Mouse (Mus musculus) intestine, postnatal 0 days (tissue): ENCODE results near the gene Mrgpra9. TPM values are rescaled to one million over a fixed set of nuclear protein-coding genes. Genes with fewer than 3 reads are reported as not detected.
"Not testable (repeated sequence)": the region's sequence is repeated elsewhere in the genome, so short reads cannot be mapped to it uniquely, and the experiment has no call there.

ENCODE experiments used
- ATAC-seq: fragments of 200-750 bp; cut with Nextera tagmentation; 2 replicates; pipeline ENCODE4 v1.8.0; 2017; ENCODE audit warnings: mild to moderate bottlenecking, moderate TSS enrichment, moderate library complexity
- H3K27ac ChIP-seq: fragments of 300-500 bp; sonication (generic); 2 replicates; pipeline ENCODE4 v1.5.1; 2014; ENCODE audit warnings: mild to moderate bottlenecking, low read depth, low read length, moderate library complexity
- H3K27me3 ChIP-seq: fragments of 300-500 bp; sonication (generic); replicated peaks from 2 replicates; pipeline ENCODE4 v1.6.1; 2014; ENCODE audit warnings: low read length, mixed read lengths; ENCODE audit not compliant: control insufficient read depth, insufficient read depth
- H3K36me3 ChIP-seq: fragments of 300-500 bp; sonication (generic); 2 replicates; pipeline ENCODE4 v1.6.1; 2014; ENCODE audit warnings: mild to moderate bottlenecking, moderate library complexity; ENCODE audit not compliant: control insufficient read depth, insufficient read depth
- H3K4me1 ChIP-seq: fragments of 300-500 bp; sonication (generic); replicated peaks from 2 replicates; pipeline ENCODE4 v1.6.1; 2014; ENCODE audit warnings: antibody characterized with exemption, low read length, mixed read lengths; ENCODE audit not compliant: control insufficient read depth, insufficient read depth
- H3K4me2 ChIP-seq: fragments of 300-500 bp; sonication (generic); replicated peaks from 2 replicates; pipeline ENCODE4 v1.6.1; 2014; ENCODE audit warnings: low read depth, mild to moderate bottlenecking, moderate library complexity
- H3K4me3 ChIP-seq: fragments of 300-500 bp; sonication (generic); 2 replicates; pipeline ENCODE4 v1.5.1; 2014; ENCODE audit warnings: low read depth, low read length
- H3K9ac ChIP-seq: fragments of 300-500 bp; sonication (generic); 2 replicates; pipeline ENCODE4 v1.6.1; 2014; ENCODE audit warnings: mild to moderate bottlenecking, low read depth, low read length
- H3K9me3 ChIP-seq: fragments of 300-500 bp; sonication (generic); 2 replicates; pipeline ENCODE4 v1.6.1; 2016; ENCODE audit warnings: mixed run types; ENCODE audit not compliant: control insufficient read depth
- CTCF ChIP-seq: sonication (generic); IDR thresholded peaks from 2 replicates; pipeline ENCODE4 v1.5.1; 2016; ENCODE audit warnings: low read depth, mild to moderate bottlenecking, control low read depth, antibody characterized with exemption, moderate library complexity
- WGBS: fragments of 180-500 bp; shearing (Covaris S2); extraction: QIAGEN DNeasy Blood & Tissue Kit; methylation state at CpG from one replicate; pipeline ENCODE4 v1.1.7; 2014; 5-methylcytosine and 5-hydroxymethylcytosine counted together
- polyA plus RNA-seq: library from polyadenylated mRNA; unstranded; fragments of >200 nt; fragmentation: Nextera tagmentation; extraction: Ambion mirVana; gene quantifications from 2 replicates; pipeline ENCODE4 v1.2.1, GENCODE M21; 2015

Mrgpra9 gene
- polyA plus RNA-seq, result not detected in 2 replicates

DNA sequence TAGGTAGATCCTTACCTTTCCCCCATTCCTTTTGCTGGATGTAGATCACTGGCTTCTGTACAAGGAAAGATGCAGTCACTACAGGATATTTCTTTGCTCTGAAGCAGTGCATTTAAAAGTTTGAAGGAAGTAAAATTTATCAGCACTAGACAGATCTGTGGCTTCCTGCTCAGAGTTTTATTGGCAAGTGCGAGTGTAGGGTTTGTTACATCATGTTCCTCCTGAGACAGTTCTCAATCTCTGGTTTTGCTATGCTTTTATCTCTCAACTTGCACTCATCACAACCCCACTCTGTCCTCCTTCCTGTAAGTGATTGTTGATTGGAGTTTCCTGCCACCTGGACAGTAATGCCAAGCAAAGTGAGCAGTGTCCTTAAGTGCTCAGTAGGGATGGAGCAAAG lies at the start of gene Mrgpra9:
Mrgpra9 (minus strand) TSS at position 79 of the 400 bp plus-strand sequence.
- Histone ChIP-seq H3K9ac (no peak within 1 kb of the TSS), H3K4me2 (no peak within 1 kb of the TSS), H3K4me3 (no peak within 1 kb of the TSS), H3K36me3 (no peaks in the 10 kb centered on the region), H3K9me3 (no peaks in the 10 kb centered on the region), H3K27me3 (no peaks in the 10 kb centered on the region), H3K4me1 (no peaks in the 10 kb centered on the region), H3K27ac (no peak within 1 kb of the TSS)
- no peak for ATAC-seq
- no peak for TF ChIP-seq CTCF
- WGBS, result 50% methylated on average over 1 of the region's 1 CpGs

DNA sequence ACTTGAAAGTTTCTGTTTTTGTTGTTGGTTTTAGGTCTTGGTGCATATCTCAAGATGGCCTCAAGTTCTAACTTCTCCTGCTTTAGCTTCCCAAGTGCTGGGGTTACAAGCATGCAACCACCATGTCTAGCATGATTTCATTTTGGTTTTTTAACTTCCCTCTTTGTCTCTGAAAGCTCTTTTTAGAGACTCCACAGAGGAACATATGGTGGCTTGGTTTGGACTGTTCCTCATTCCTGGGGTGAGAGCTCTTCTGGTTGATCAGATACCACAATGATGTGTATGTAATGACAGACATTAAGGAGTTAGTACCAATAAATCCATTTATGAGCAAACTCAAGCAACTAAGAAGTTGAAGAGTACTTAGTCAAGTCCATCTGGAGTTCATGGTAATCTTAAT lies 47.0 kb upstream of the Mrgpra9 start:
- H3K9me3 ChIP-seq, H3K4me3 ChIP-seq, H3K27ac ChIP-seq, H3K27me3 ChIP-seq, ATAC-seq, H3K36me3 ChIP-seq, H3K4me1 ChIP-seq, H3K9ac ChIP-seq, H3K4me2 ChIP-seq: not testable (repeated sequence)

DNA sequence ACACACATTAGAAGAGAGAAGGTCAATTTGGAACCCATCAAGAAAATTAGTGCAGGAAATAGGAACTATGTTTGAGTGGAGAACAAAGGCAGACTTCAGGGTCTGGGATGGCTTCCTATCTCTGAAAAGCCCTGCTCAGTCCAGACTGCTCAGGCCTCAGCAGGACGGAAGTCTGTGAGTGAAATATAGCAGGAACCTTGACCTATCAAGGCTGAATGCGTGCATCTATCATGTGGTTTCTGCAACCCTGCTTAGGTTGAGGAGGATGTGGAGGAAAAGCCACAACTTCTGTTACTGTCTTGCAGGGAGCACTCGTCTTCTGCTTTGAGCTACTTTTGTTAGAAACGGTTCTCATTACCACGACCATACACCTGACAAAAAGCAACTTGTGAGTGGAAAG lies 18.9 kb upstream of the Mrgpra9 start:
- H3K4me3 ChIP-seq, H3K9ac ChIP-seq, H3K27me3 ChIP-seq, H3K9me3 ChIP-seq, ATAC-seq, H3K4me2 ChIP-seq, H3K4me1 ChIP-seq, H3K27ac ChIP-seq, H3K36me3 ChIP-seq: not testable (repeated sequence)
- 85% methylated on average over 5 of the region's 5 CpGs for WGBS

DNA sequence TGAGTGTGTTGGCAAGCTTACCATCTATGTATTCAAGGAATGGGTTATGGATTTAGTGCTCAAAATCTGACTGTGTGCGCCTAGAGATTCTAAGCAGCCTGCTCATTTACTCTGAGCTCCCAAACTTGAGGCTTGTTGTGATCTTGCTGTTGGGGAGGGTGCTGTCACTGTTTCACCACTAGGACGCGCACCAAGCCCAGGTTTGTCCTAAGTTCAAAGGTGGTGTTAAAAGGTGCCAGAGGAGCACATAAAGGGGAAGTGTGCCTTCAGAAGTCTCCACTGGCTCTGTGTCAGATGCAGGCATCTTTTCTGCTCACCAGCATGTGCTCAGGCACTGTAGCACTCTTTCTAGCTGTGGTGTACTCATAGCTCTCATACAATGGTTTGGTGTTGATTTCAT lies 8.0 kb downstream of the Mrgpra9 start:
- ATAC-seq, result no peak
- TF ChIP-seq CTCF, result no peak
- WGBS, result 70% methylated on average over 3 of the region's 3 CpGs
- no peaks in the 10 kb centered on the region for H3K4me1 ChIP-seq
- H3K27me3 ChIP-seq, result no peaks in the 10 kb centered on the region
- H3K9ac ChIP-seq, result no peak overlapping the region
- H3K36me3 ChIP-seq, result no peaks in the 10 kb centered on the region
- no peaks in the 10 kb centered on the region for H3K9me3 ChIP-seq
- H3K4me2 ChIP-seq, result no peak overlapping the region
- no peak overlapping the region for H3K27ac ChIP-seq
- no peak overlapping the region for H3K4me3 ChIP-seq

DNA sequence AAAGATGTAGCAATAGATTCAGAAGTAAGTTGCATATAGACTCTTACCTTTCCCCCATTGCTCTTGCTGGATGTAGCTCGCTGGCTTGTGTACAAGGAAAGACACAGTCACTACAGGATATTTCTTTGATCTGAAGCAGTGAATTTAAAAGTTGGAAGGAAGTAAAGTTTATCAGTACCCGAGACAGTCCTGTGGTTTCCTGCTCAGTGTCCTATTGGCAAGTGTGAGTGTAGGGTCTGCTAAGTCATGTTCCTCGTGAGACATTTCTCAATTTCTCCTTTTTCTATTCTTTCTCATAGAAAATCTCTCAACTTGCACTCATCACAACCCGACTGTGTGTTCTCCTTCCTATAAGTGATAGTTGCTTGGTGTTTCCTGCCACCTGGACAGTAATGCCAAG lies 47.8 kb downstream of the Mrgpra9 start, which contains the start of gene Mrgpra6:
Mrgpra6 (minus strand) TSS at position 91 of the 400 bp plus-strand sequence.
- no peaks in the 10 kb centered on the region for H3K36me3 ChIP-seq
- H3K9me3 ChIP-seq, result no peaks in the 10 kb centered on the region
- no peaks in the 10 kb centered on the region for H3K27me3 ChIP-seq
- no peak within 1 kb of the TSS for H3K4me2 ChIP-seq
- H3K9ac ChIP-seq, result no peak within 1 kb of the TSS
- H3K4me3 ChIP-seq, result no peak within 1 kb of the TSS
- ATAC-seq, result no peak
- TF ChIP-seq CTCF, result no peak
- H3K4me1 ChIP-seq, result no peaks in the 10 kb centered on the region
- no peak within 1 kb of the TSS for H3K27ac ChIP-seq
- WGBS, result 66% methylated on average over 4 of the region's 4 CpGs

DNA sequence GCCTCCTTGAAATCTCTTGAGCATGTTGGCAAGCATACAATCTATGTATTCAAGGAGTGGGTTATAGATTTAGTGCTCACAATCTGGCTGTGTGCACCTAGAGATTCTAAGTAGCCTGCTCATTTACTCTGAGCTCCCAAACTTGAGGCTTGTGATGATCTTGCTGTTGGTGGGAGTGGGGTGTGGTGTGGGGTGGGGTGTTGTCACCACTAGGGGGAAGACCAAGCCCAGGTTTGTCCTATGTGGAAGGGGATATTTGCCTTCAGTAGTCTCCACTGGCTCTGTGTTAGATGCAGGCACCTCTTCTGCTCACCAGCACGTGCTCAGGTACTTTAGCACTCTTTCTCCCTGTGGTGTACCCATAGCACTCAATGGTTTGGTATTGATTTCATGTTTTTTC lies 57.4 kb downstream of the Mrgpra9 start:
- Histone ChIP-seq H3K27me3 (no peaks in the 10 kb centered on the region), H3K27ac (no peak overlapping the region), H3K4me2 (no peak overlapping the region), H3K9me3 (no peaks in the 10 kb centered on the region), H3K36me3 (no peaks in the 10 kb centered on the region), H3K4me1 (no peaks in the 10 kb centered on the region), H3K9ac (no peak overlapping the region), H3K4me3 (no peak overlapping the region)
- ATAC-seq, result no peak
- no peak for TF ChIP-seq CTCF
- 38% methylated on average over 1 of the region's 1 CpGs for WGBS

Other genes with a start within 250 kb of the Mrgpra9 start
- 8.0 and 10.3 TPM in 2 replicates for gene Spty2d1, start 244.4 kb downstream of the Mrgpra9 start, polyA plus RNA-seq
- 43.8 and 48.0 TPM in 2 replicates for gene Tmem86a, start 202.2 kb downstream of the Mrgpra9 start, polyA plus RNA-seq
- gene Ptpn5, start 119.2 kb downstream of the Mrgpra9 start, polyA plus RNA-seq, result 0.48 and 0.69 TPM in 2 replicates
- not detected in 2 replicates for gene Mrgpra6, start 47.9 kb downstream of the Mrgpra9 start, polyA plus RNA-seq
- gene Mrgpra1, start 101.4 kb upstream of the Mrgpra9 start, polyA plus RNA-seq, result not detected in 2 replicates
- gene Mrgpra2a, start 199.3 kb upstream of the Mrgpra9 start, polyA plus RNA-seq, result not detected in 2 replicates